Mouse (Mus musculus) thymus, adult 2 months (tissue): ENCODE measurements around the gene Pcyox1.

Experiments
- CTCF ChIP-seq: fragments of 200-500 bp; IDR thresholded peaks from 2 replicates; pipeline ENCODE4 v1.5.1; 2012; ENCODE audit warnings: mild to moderate bottlenecking, control low read depth, low read length, moderate library complexity, borderline replicate concordance; ENCODE audit not compliant: control insufficient read depth, poor library complexity, insufficient read depth; ENCODE audit errors: extremely low read depth
- POLR2A ChIP-seq: fragments of 200-500 bp; IDR thresholded peaks from 2 replicates; pipeline ENCODE4 v1.6.1; 2012; ENCODE audit warnings: mild to moderate bottlenecking, low read length, control low read depth, moderate library complexity; ENCODE audit not compliant: control insufficient read depth, poor library complexity, insufficient read depth; ENCODE audit errors: extremely low read depth

DNA sequence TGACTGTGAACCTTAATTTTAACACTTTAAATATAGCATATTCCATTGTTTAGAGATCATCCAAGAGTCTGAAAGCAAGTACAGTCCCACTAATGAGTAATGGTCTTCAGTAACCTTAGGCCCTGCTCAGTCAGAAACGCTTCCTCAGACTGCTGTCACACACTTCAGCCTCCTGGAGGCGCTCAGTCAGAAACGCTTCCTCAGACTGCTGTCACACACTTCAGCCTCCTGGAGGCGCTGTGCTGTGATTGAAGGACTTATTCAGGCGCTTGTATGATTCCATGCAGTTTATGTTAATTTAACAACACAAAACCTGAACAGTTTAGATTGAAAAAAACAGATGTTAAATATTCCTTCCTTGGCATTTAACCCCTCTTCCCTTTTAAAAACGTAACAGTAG is 23.5 kb upstream of the Pcyox1 start:
- TF ChIP-seq CTCF (no peak), POLR2A (no peak)
